Mouse (Mus musculus): ENCODE measurements around the gene Rnf34. TPM values are rescaled to one million over a fixed set of nuclear protein-coding genes. Genes with fewer than 3 reads are reported as not detected.
A peak's percentile ranks its signal among the peaks of the same experiment; 100 is the strongest.

Rnf34 gene
- polyA plus RNA-seq, 1 experiment from 2014 or later, result 33.3 TPM

GRCm38 (mm10) chr5:122884594-122885348 is 34.9 kb downstream of the Rnf34 start:
- TF ChIP-seq CTCF (IDR thresholded peaks at IDR 0.05; ENCODE audit: low read depth), result no peak
- H3K4me2 ChIP-seq (ENCODE audit: low read length), result no peak overlapping the region
- WGBS, result 36% methylated on average over 7 of the region's 7 CpGs
- no peak overlapping the region for H3K4me3 ChIP-seq (replicated peaks; ENCODE audit: low read depth, low read length)
- peaks cover 9% of the 10 kb centered on the region; the same call in 1 of the 2 replicates for H3K36me3 ChIP-seq (ENCODE audit: insufficient read depth, low read length)
- peaks cover 30% of the 10 kb centered on the region; the same call in 1 of the 2 replicates for H3K4me1 ChIP-seq (replicated peaks; ENCODE audit: insufficient read depth, low read length)
- DNase-seq (ENCODE audit: low spot score) (peak; percentile 44), ATAC-seq (replicated peaks; ENCODE audit: low FRiP score, low read depth) (no peak)
- no peak overlapping the region for H3K9ac ChIP-seq (ENCODE audit: low read depth, low read length)
- H3K9me3 ChIP-seq (replicated peaks; ENCODE audit: low read length), result no peaks in the 10 kb centered on the region
- H3K27ac ChIP-seq, result no peak overlapping the region
- no peaks in the 10 kb centered on the region for H3K27me3 ChIP-seq (ENCODE audit: insufficient read depth, low read length)

GRCm38 (mm10) chr5:122887033-122887432 is 37.2 kb downstream of the Rnf34 start:
- DNase-seq (ENCODE audit: low spot score) (no peak), ATAC-seq (replicated peaks; ENCODE audit: low FRiP score, low read depth) (no peak)
- no peak overlapping the region for H3K4me2 ChIP-seq (ENCODE audit: low read length)
- H3K9me3 ChIP-seq (replicated peaks; ENCODE audit: low read length), result no peaks in the 10 kb centered on the region
- 74% methylated on average over 9 of the region's 9 CpGs for WGBS
- 0 out of 2 replicates have a peak, but pooled peaks cover 3% of the 10 kb centered on the region for H3K36me3 ChIP-seq (ENCODE audit: insufficient read depth, low read length)
- no peak overlapping the region for H3K9ac ChIP-seq (ENCODE audit: low read depth, low read length)
- peaks cover 30% of the 10 kb centered on the region; the same call in 1 of the 2 replicates for H3K4me1 ChIP-seq (replicated peaks; ENCODE audit: insufficient read depth, low read length)
- no peak overlapping the region for H3K4me3 ChIP-seq (replicated peaks; ENCODE audit: low read depth, low read length)
- H3K27me3 ChIP-seq (ENCODE audit: insufficient read depth, low read length), result no peaks in the 10 kb centered on the region
- no peak overlapping the region for H3K27ac ChIP-seq
- no peak for TF ChIP-seq CTCF (IDR thresholded peaks at IDR 0.05; ENCODE audit: low read depth)

GRCm38 (mm10) chr5:122887926-122888611 is 38.2 kb downstream of the Rnf34 start:
- Histone ChIP-seq H3K27me3 (ENCODE audit: insufficient read depth, low read length) (no peaks in the 10 kb centered on the region), H3K4me3 (replicated peaks; ENCODE audit: low read depth, low read length) (no peak overlapping the region), H3K27ac (peak overlapping the region; percentile 47), H3K36me3 (ENCODE audit: insufficient read depth, low read length) (0 out of 2 replicates have a peak, but pooled peaks cover 3% of the 10 kb centered on the region), H3K9me3 (replicated peaks; ENCODE audit: low read length) (no peaks in the 10 kb centered on the region), H3K4me2 (ENCODE audit: low read length) (no peak overlapping the region), H3K4me1 (replicated peaks; ENCODE audit: insufficient read depth, low read length) (peaks cover 30% of the 10 kb centered on the region; the same call in 1 of the 2 replicates), H3K9ac (ENCODE audit: low read depth, low read length) (no peak overlapping the region)
- DNase-seq (ENCODE audit: low spot score) (no peak), ATAC-seq (replicated peaks; ENCODE audit: low FRiP score, low read depth) (peak; percentile 54; the same call in 1 of the 2 replicates)
- WGBS, result 42% methylated on average over 8 of the region's 8 CpGs
- no peak for TF ChIP-seq CTCF (IDR thresholded peaks at IDR 0.05; ENCODE audit: low read depth)

- ATAC-seq (replicated peaks; ENCODE audit: low FRiP score, low read depth), result no peak
- H3K27ac ChIP-seq, result peak overlapping the region; percentile 47
These were observed 38.9 kb downstream of the Rnf34 start for GRCm38 (mm10) chr5:122888612-122889214.

GRCm38 (mm10) chr5:122890396-122890795 is 40.5 kb downstream of the Rnf34 start:
- ATAC-seq (replicated peaks; ENCODE audit: low FRiP score, low read depth), result no peak
- no peak for TF ChIP-seq CTCF (IDR thresholded peaks at IDR 0.05; ENCODE audit: low read depth)
- Histone ChIP-seq H3K4me3 (replicated peaks; ENCODE audit: low read depth, low read length) (no peak overlapping the region), H3K4me2 (ENCODE audit: low read length) (no peak overlapping the region), H3K4me1 (replicated peaks; ENCODE audit: insufficient read depth, low read length) (peaks cover 16% of the 10 kb centered on the region; the same call in 1 of the 2 replicates), H3K36me3 (ENCODE audit: insufficient read depth, low read length) (0 out of 2 replicates have a peak, but pooled peaks cover 3% of the 10 kb centered on the region), H3K9me3 (replicated peaks; ENCODE audit: low read length) (no peaks in the 10 kb centered on the region), H3K27me3 (ENCODE audit: insufficient read depth, low read length) (no peaks in the 10 kb centered on the region), H3K9ac (ENCODE audit: low read depth, low read length) (no peak overlapping the region), H3K27ac (no peak overlapping the region)
- DNase-seq (ENCODE audit: low spot score), result no peak
- WGBS, result 44% methylated on average over 2 of the region's 2 CpGs

More at GRCm38 (mm10) chr5:122888612-122889214, 38.9 kb downstream of the Rnf34 start:
- TF ChIP-seq CTCF (IDR thresholded peaks at IDR 0.05; ENCODE audit: low read depth), result no peak
- H3K36me3 ChIP-seq (ENCODE audit: insufficient read depth, low read length), result 0 out of 2 replicates have a peak, but pooled peaks cover 3% of the 10 kb centered on the region
- no peak for DNase-seq (ENCODE audit: low spot score)
- H3K4me1 ChIP-seq (replicated peaks; ENCODE audit: insufficient read depth, low read length), result peaks cover 27% of the 10 kb centered on the region; the same call in 1 of the 2 replicates
- WGBS, result 73% methylated on average over 16 of the region's 16 CpGs
- no peak overlapping the region for H3K9ac ChIP-seq (ENCODE audit: low read depth, low read length)
- no peak overlapping the region for H3K4me2 ChIP-seq (ENCODE audit: low read length)
- H3K27me3 ChIP-seq (ENCODE audit: insufficient read depth, low read length), result no peaks in the 10 kb centered on the region
- no peak overlapping the region for H3K4me3 ChIP-seq (replicated peaks; ENCODE audit: low read depth, low read length)
- H3K9me3 ChIP-seq (replicated peaks; ENCODE audit: low read length), result no peaks in the 10 kb centered on the region

- Histone ChIP-seq H3K27me3 (ENCODE audit: insufficient read depth, low read length) (no peaks in the 10 kb centered on the region), H3K9me3 (replicated peaks; ENCODE audit: low read length) (no peaks in the 10 kb centered on the region)
- TF ChIP-seq CTCF (IDR thresholded peaks at IDR 0.05; ENCODE audit: low read depth), result no peak
These were observed 43.4 kb downstream of the Rnf34 start for GRCm38 (mm10) chr5:122893270-122893669.

More at GRCm38 (mm10) chr5:122893270-122893669, 43.4 kb downstream of the Rnf34 start:
- Histone ChIP-seq H3K4me3 (replicated peaks; ENCODE audit: low read depth, low read length) (no peak overlapping the region), H3K9ac (ENCODE audit: low read depth, low read length) (no peak overlapping the region), H3K4me2 (ENCODE audit: low read length) (no peak overlapping the region), H3K36me3 (ENCODE audit: insufficient read depth, low read length) (0 out of 2 replicates have a peak, but pooled peaks cover under 1% of the 10 kb centered on the region), H3K27ac (no peak overlapping the region), H3K4me1 (replicated peaks; ENCODE audit: insufficient read depth, low read length) (peaks cover 6% of the 10 kb centered on the region; the same call in 1 of the 2 replicates)
- no peak for DNase-seq (ENCODE audit: low spot score)
- no peak for ATAC-seq (replicated peaks; ENCODE audit: low FRiP score, low read depth)
- 85% methylated on average over 6 of the region's 6 CpGs for WGBS
